Mouse (Mus musculus) skeletal muscle tissue, adult 2 months (tissue): ENCODE measurements at regions not wholly inside any gene's neighbourhood (a gene's known extent, or its start where the extent isn't known, plus 50 kb on each side); places are given as distances from the start of the nearest gene placed in this dataset.
A peak's percentile ranks its signal among the peaks of the same experiment; 100 is the strongest.

Experiments used
- DNase-seq: peaks from one replicate; pipeline ENCODE4 v3.0.0-alpha.2; 2012; ENCODE audit warnings: low read depth, low spot score

GRCm38 (mm10) chr19:55985518-55985917 is 243.9 kb downstream of the Tcf7l2 start:
- peak; percentile 80 for DNase-seq

- DNase-seq, result no peak
These were observed 250.4 kb downstream of the Tcf7l2 start for GRCm38 (mm10) chr19:55991791-55992726.

DNA sequence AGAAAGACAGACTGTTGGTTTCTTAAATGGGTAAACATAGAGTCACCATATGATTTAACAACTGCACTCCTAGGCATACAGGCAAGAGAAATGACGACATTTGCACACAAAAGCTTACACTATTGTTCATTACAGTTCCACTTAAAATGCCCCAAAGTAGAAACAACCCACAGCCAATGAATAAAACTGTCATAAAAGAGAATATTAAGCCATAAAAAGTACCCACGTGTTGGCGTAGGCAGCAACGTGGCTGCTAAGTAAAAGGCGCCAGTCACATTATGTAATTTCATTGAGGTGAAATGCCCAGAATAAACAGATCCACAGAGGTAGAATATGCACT is 251.1 kb downstream of the Tcf7l2 start:
- no peak for DNase-seq

DNA sequence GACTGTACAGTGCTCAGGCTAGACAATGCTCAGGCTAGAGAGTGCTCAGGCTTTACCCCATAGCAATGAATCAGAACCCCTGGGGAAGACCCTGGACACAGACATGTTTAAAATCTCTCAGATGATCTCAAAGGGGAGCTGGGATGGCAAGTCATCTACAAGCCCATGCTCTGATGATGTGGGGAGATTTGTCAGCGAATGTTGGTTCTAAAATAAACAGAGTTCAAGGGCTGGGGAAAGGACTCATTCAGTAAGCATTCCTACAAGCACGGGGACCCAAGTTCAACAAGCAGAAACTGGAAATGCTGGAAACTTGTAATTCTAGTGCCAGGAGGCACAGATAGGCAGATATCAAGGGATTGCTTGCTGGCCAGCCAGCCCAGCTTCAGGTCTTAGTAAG is 254.1 kb downstream of the Tcf7l2 start:
- DNase-seq, result no peak

- no peak for DNase-seq
These were observed 257.0 kb downstream of the Tcf7l2 start for GRCm38 (mm10) chr19:55998454-55999180.

GRCm38 (mm10) chr19:55999409-55999808 is 257.8 kb downstream of the Tcf7l2 start:
- no peak for DNase-seq

- DNase-seq, result no peak
These were observed 259.8 kb downstream of the Tcf7l2 start for GRCm38 (mm10) chr19:56001428-56001827.

DNA sequence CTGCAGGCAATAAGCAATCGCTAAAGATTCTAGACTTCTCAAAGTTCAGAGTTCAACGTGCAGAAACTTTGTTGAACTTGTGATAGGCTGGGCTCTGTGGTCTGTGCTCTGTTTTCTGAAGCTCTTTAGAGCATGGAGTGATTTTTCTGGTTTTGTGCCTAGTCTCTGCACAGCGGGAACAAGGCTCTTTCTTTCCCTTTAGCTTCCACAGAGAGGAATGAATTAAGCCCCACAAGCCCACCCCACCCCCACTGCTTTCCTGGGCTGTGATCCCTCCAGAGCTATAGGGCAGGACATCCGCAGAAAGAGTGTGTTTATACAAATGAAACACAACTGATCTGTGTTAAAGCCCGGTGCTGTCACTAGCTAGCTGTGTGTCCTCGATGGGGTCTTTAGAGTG is 264.3 kb downstream of the Tcf7l2 start:
- DNase-seq, result no peak

DNA sequence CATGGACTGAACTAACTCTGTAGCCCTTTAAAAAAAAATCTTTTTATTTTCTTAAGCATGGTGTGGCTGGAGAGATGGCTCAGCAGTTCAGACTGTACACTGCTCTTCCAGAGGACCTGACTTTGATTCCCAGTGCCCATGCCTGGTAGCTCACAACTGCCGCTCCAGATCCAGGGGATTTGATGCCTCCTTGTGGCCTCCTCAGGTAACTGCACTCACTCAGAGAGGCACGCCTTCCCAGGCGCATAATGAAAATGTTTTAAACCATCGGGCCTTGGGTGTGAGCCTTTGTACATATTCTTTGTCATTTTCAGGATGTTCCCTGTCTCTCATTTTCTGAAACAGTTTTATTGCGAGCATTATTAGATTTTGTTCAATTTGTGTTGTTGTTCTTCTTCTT is 265.8 kb downstream of the Tcf7l2 start:
- no peak for DNase-seq

DNA sequence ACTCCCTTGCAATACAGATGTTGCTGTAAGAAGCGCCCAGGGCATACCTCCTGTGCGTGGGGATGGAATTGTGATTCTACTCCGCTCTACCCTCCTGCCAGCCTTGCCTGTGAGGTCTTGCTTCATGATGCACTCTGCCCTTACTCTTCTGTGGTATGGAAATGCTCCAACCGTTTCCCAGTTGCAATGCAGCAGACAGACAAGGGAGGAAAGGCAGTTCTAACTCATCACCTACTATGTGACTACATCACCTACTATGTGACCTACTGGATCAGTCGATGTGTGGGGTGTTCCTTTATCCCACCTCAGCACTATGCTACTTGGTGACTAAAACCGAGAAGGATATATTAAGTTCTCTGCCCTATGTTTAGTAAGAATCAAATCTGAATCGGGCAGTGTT is 269.1 kb downstream of the Tcf7l2 start:
- DNase-seq, result no peak

- DNase-seq, result no peak
These were observed 269.7 kb downstream of the Tcf7l2 start for GRCm38 (mm10) chr19:56011292-56011691.

DNA sequence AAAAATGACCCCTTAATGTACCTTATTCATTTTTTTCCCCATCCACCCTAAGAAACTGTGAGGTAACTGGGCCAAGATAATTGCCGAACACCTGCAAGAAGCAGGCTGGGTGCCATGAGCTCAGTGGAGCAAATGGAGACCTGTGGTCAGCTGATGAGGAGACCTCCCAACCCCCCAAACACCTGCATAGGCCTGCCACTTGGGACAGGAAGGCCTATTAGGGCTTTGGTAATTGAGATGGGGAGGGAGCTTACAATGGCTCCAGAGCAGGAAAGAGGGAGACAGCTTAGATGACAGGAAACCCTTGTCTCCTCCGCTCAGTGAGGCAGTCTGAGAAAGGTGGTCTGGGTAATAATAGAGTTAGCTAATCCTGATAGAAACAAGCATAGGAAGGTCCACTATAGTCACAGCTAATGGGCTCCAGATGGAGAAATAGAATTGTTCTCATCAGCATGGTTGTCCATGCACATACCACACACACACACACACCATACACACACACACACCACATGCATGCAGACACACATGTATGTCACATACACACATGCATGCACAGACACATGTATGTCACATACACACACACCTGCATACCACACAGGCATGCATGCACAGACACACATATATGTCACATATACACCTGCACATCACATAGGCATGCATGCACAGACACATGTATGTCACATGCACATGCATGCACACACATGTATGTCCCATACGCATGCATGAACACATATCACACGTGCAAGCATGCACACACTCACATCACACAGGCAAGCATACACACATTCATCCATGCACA is 270.2 kb upstream of the Habp2 start:
- DNase-seq, result no peak

DNA sequence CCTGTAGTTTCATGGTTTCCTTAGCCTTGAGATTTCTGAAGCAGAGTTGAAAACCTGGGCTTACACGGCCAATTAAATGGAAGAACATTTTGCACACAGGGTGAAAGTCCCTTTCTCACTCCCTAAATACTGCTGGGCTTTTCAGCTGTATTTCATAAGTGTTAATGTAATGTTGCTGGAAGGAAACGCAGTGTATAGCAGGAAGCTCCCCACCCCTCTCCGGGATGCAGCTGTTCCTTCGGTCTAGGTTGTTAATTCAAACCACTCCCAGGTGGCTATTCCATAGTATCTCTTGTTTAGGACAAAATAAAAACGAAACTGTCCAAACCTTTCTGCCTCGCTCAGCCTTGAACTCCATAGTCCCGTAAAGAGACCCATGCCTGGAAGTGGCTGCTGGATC is 269.4 kb upstream of the Habp2 start:
- DNase-seq, result no peak

DNA sequence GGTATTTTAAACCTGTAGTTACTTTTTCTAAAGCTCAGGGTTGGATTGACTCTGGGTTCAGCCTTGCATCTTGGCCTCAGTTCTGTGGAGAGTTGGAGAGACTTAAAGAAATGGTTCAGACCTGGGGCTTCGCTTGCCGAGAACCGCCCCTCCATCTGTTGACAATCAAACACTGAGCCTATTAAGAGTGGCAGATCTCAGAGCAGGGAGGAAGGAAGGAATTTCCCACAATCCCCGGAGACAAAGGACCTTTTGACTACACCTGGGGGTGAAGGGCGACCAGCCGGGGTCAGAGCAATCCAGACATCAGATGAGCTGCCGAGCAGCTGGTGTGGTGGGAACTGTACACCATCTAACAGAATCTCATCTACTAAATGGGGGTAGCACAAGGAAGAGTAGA is 267.8 kb upstream of the Habp2 start:
- no peak for DNase-seq

GRCm38 (mm10) chr19:56022348-56022747 is 264.6 kb upstream of the Habp2 start:
- no peak for DNase-seq

DNA sequence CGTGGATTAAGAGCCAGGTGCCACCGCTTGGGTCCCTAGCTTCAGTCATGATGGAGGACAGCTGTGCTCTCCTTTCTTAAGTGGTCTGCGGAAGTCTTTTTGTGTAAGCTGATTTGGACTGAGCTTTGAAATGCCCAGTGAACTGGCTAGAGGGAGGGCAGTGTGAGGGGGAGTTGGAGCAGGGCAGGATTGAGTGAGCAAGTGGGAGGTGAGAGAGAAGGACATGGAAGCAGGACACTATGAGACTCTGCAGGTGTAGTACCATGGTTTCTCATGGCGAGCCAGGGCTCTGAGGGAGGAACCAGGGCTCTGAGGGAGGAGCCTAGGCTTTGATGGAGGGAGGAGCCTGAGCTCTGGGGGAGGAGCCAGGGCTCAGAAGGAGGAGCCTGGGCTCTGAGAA is 262.3 kb upstream of the Habp2 start:
- DNase-seq, result no peak

DNA sequence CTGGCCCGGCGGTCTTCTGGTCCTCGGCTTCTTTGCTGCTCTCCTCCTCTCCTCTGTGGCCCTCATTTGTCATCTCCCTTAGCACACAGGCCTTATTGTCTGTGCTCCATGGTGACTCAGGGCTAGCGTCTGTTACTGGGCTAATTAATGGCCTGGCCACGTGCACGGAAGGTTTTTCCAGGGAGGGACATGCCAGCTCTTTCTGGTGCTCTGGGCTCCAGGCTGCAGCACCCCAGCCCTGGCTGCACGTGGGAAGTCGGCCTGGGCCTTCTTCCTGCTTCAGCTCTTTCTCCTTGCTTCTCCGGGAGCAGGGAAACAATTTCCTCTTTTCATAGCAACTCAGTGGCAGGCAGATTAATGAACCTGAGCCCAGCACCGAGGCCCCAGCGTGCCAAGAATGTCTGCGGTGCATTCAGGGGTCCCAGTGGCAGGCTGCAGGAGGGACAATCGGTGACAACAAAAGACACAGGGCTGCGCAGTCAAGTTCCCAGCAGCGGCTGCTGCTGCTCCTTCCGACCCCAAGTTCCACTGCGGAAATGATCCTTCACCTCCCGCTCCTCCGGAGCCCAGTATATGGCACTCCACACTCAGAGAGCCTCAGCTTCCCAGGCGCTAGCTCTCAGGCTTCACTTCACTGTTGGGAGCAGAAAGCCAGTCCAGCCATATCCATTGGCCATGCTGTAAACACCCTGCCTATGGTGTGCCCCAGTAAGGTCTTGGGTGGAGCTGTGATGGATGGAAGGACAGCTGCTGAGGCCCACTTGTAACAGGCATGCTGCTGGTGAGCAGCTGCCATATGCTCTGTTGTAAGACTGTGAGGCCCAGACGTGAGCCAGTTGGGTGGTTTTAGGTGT is 257.3 kb upstream of the Habp2 start:
- DNase-seq, result no peak

DNA sequence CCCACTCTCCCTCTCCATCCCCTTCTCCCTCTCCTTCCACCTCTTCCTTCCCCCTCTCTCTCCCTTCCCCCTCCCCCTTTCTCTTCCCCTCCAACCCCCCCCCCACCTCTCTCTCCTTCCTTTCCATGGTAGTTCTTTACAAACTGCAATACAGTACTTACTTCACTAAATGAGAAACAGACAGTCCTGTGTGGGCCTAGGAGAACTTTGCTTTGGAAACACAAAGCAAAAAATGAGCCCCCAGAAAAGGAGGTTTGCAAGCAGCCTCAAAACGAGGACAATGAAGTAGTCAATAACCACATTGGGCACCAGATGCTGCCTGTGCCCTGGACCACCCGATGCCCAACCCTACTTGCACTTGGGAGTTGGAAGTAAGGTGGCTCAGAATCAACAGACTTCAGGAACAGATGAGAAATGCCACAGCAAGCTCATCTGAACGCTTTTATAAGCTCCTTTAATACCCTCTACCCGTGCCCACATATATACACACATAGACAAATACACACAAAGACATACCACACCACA is 256.5 kb upstream of the Habp2 start:
- DNase-seq, result no peak

DNA sequence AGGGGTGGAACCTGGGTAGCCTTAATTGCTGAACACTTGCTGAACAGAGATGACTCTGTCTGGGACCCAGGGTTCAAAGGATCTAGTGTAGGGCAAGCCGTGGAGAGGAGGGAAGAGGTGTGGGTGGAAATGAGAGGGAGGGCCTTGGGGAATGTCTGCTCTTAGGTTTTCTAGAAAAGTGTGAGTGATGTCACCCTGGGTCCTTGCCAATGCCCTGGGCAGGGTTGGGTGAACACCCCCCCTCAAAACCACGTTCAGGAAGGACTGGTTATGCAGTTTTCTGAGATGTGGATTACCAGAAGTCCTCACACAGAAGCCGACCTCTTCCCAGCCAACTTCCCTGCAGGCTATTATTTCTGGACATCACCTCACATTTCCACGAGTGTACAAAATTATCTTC is 252.4 kb upstream of the Habp2 start:
- no peak for DNase-seq

- no peak for DNase-seq
These were observed 249.4 kb upstream of the Habp2 start for GRCm38 (mm10) chr19:56037584-56037983.
